Mouse (Mus musculus): ENCODE results near the gene Zbed6.
"Not testable (repeated sequence)": the region's sequence is repeated elsewhere in the genome, so short reads cannot be mapped to it uniquely, and the experiment has no call there.

Zbed6 gene

GRCm38 (mm10) chr1:133660466-133661202 lies at the start of gene Zbed6:
Zbed6 (minus strand) TSS chr1:133660885.
- DNase-seq = peak; percentile 88

DNA sequence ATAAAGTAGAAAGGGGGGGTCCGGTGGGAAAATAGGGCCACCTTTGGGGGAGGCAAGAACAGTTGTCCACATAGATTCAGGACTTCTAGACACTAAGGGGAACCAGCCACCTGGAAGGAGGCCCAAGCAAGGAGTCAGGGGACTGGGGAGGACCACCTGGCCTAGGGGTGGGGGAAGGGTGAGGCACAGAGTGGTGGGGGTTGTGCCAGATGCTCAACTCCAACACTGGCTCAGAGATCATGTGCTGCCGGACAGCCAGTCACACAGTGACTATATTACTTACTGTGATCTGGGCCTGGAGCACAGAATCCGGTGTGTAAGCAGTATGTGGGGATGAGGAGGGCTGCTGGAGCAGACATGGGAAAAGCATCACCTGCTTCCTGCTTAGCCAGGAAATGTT lies 48.6 kb upstream of the Zbed6 start:
- no peak for DNase-seq

- not testable (repeated sequence) for DNase-seq
Observed at GRCm38 (mm10) chr1:133701824-133702223, 41.1 kb upstream of the Zbed6 start.

GRCm38 (mm10) chr1:133697935-133698620 lies 37.4 kb upstream of the Zbed6 start:
- no peak for DNase-seq

DNA sequence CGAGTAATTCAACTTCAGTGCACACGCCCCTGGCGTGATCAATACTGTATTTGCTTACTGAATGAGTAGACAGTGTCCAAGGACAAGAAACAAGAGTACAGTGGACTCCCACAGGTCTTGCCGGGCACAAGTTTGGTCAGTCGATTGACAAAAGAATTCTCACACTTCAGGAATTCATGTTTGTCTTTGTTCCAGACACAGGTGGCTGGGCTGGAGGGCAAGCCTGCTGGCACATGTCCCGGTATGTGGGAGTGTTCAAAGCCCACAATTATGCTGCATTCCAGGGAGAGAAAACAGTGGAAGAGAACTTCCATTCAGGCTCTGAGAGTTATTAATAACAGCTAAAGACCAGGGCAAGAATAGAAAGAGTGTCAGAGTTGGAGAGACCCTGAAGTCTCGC lies 35.2 kb upstream of the Zbed6 start:
- DNase-seq = peak; percentile 51

DNA sequence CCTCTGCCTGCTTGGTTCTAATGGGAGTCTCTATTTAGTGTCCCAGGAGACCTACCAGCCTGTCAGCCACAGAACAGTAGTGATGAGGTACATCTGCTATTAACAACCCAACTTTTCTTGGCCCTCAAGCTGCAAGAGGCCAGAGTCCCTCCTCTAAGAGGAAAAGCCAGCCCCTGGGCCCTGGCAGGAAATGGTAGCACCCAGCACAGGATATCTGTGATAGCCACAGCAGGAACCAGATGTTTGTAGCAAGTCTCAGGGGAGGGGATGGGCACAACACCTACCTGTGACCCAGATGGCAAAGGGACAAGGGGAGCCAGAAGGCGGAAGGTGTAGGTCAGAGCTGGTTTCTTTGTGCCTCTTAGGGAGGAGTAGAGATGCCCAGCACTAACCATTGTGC lies 34.2 kb upstream of the Zbed6 start:
- DNase-seq = no peak

DNA sequence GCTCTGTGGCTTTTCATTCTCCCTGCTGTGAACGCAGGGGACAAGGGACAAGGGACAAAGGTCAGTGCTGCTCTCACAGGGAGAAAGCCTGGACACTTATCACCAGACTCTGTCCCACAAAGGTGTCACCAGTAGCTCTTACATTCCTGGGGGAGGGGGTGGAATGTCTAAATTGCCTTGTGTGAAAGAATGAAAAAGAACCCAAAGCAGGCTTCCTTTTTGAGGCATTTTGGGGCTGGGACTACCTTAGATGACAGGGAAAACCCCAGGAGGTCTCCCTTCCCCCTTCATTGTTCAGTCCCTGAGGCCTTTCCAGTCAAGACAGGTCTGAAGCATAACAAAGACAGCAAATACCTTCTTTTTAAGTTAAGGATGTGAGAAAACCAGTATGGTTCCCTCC lies 33.6 kb upstream of the Zbed6 start:
- peak; percentile 42 for DNase-seq

DNA sequence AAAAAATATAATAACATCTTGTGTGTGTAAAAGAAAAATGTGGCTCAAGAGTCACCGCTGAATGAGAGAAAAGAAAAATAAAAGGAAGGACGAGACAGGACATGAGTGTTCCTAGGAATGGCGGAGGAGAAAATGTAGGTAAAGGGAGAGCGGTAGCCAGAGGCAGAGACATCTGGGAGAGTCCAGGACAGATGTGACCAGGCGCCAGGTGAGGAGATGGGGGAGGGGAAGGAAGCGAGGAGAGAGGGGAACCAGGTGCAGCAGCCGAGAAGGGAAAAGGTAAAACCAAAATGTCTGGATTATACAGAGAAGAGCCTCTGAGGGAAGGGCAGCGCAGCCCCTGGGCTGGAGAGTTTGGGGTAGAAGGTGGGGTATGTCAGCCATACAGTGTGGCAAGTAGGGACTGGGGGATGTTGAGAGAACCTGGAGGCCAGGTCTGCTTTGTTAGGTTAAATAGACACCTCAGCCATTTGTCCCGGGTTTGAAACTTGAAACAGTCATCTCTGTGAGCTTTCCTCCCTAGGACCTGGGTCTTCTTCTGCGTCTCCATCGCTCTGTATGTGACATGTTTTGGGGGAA lies 32.9 kb upstream of the Zbed6 start:
- no peak for DNase-seq

- no peak for DNase-seq
Observed at GRCm38 (mm10) chr1:133692195-133692594, 31.5 kb upstream of the Zbed6 start.

DNA sequence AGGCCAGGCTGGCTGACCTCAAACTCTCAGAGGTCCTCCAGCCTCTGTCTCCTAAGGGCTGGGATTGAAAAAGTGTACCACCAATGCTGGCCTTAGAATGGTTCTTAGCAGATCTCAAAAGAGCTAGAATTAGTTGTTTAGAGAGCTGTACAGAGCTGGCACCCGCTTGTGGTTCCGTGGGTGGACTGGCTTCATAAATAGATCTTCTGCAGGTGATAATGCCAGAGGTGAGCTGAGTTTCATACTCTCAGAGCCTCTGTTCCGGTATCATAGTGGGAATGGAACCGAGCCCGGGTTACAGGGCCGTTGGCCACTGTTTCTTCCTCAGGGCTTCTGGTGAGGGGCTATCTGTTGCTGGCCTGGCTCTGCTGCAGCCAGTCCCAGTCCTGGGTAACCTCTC lies 30.4 kb upstream of the Zbed6 start:
- no peak for DNase-seq

DNA sequence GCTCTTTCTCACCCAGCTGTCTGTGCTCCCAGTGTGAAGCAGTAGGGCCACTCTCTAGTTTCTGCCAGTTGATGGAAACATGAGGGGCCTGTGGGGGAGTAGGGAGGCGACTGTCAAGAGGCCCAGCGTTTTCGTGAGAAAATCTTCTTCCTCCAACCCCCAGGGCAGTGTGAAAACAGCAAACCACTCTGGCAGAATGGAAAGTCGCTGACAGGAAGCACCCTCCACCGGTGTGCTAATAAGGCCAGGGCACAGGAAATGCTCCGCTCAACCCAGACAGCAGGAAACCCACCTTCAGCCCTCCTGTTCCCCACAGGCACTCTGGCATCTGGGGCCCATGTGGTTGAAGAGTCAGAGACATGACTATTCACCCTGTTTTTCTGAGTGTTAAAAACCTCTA lies 29.2 kb upstream of the Zbed6 start, which contains the start of gene Lax1:
Gene Lax1 (minus strand): TSS at position 212 of the 400 bp plus-strand sequence.
- DNase-seq = no peak

GRCm38 (mm10) chr1:133688301-133688700 lies 27.6 kb upstream of the Zbed6 start:
- no peak for DNase-seq

- DNase-seq = no peak
Observed at GRCm38 (mm10) chr1:133685749-133686519, 25.2 kb upstream of the Zbed6 start.

GRCm38 (mm10) chr1:133671801-133672200 lies 11.1 kb upstream of the Zbed6 start:
- DNase-seq = no peak

GRCm38 (mm10) chr1:133671266-133671665 lies 10.6 kb upstream of the Zbed6 start:
- DNase-seq = no peak

DNA sequence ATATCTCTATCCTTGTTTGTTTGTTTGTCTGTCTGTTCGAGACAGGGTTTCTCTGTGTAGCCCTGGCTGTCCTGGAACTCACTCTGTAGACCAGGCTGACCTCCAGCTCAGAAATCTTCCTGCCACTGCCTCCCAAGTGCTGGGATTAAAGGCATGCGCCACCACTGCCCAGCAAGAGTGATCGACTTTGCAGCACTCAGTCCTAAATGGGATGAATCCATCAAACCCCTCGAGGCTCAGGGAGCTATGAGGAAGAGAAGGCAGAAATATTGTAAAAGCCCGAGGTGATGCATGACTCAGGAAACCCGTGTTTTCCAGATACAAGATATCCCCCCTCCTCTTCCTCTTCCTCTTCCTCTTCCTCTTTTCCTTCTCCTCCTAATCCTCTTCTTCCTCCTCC lies 10.1 kb upstream of the Zbed6 start:
- no peak for DNase-seq

DNA sequence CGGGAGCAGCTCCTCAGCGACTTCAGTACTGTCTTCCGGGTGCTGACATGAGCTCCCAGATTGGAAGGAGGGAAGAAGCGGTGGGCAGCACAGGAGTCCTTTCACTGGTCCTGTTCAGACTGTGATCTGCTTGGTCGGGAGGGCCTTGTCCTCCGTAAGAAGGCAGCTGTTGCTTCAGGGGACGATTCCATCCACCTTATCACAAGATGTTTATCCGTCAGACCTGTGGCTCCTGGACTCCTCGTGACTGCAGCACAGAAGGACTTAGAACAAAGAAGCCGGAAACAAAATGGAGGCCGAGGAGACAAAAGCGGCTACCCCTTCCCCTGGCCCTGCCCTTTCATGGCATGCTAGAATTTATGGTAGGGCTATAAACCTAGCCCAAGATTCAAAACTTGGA lies 9.5 kb upstream of the Zbed6 start:
- no peak for DNase-seq

GRCm38 (mm10) chr1:133668618-133669017 lies 7.9 kb upstream of the Zbed6 start:
- no peak for DNase-seq

DNA sequence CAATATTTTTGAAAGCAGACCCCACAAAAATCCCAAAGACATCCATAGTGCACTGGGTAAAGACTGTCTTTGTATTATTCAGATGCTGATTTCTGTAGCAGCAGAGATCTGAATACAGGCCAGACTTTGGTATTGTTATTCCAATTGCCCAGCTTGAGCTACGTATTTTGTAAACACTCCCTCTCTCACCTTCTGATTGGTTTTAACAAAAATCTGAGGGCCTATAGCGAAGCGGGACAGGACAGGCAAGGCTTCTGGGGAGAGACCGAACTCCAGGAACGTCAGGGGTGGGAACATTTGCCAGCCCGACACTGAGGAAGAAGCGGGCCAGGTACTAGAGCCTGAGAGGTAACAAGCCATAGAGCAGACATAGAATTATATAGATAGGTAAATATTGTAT lies 7.0 kb upstream of the Zbed6 start:
- no peak for DNase-seq

GRCm38 (mm10) chr1:133665713-133666112 lies 5.0 kb upstream of the Zbed6 start:
- DNase-seq = not testable (repeated sequence)

DNA sequence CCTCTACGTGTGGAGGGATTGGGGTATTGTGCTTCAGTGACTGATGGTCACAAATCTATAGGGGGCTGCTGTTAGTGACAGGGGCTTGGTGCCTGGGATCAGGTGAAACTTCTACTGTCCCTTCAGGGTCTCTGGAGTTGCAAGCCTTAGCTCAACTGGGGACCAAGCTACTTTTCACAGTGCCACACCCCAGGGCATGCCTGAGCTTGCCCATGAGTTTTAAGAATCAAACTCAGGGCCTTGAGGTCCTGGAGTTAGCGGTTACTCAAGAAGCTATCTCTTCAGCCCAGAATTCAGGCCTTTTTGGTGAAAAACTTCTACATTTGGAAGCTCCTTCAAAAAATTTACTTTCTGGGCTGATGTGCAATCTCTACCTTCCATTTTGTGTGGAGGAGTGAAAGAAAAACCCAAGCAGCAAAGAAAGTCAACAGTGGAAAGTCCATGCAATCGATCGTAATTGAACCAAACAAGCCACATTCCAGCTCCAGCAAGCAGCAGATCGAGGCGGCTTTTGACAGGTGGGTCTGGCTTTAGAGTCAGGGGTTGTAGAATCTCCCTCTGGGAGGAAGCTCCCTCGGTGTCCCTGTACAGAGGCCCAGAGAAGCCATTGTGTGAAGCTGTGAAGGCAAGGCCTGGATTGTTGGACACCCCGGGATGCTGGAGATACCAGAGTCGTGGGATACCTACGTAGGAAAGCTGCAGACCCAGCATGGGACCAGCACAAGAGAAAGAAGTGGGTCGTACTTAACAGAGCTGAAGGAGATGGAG lies 3.7 kb upstream of the Zbed6 start:
- DNase-seq = no peak

- no peak for DNase-seq
Observed at GRCm38 (mm10) chr1:133663427-133663826, 2.7 kb upstream of the Zbed6 start.

- DNase-seq = no peak
Observed at GRCm38 (mm10) chr1:133662941-133663340, 2.3 kb upstream of the Zbed6 start.

Data from embryo, embryonic 11 days (tissue).